Mouse (Mus musculus): ENCODE results near the gene Ctsa.

The Ctsa gene

DNA sequence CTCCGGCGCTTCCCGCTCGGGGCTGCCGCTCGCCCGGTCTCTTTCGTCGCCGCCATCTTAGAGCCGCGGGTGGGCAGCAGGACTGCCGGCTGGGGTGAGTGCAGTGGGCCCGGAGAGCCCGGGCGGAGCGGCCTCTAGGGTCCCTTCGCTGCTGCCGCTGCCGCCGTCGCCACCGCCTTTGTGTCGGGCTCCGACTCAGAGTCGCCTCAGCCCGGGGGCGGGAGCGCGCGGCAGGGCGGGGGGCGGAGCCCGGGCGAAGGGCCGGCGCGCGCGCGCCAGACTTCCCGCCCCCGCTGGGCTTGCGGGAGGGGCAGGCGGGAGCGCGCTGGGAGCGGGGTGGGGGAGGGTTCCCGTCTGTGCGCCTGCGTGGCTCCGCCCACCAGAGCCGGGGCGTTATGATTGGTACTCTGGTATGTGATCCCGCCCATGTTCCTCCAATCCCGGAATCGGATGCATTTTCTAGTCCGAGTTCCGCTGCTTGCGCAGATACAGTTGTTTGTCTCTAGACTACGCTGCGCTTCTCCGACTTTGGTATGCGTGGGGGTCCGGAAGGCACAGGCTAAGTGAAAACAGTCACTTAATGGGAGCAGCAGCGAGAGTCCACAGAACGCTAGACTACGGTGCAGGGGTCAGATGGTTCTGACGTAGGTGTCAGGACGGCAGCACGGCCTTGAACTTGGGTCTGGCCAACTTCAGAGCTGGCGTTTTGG is 47.0 kb downstream of the Ctsa start:
- peak; percentile 97 for DNase-seq

DNA sequence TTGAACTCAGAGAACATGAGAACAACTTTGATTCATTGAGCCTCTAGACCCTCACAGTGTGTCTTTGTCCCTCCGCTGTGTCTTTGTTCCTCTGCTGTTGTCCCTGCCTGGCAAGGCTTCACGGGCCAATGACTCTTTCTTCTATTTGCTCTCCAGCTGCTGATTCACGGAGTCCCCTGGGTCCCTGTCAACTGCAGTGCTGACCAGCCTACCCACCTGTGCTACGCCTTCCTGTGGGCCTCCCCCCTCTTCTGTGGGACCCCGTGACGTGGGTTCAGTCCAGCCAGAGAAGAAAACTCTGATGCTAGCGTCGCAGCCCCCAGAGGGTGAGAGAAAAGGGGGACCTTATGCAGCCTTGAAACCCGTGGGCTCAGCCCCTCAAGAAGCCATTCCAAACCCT is 49.9 kb downstream of the Ctsa start:
- no peak for DNase-seq

DNA sequence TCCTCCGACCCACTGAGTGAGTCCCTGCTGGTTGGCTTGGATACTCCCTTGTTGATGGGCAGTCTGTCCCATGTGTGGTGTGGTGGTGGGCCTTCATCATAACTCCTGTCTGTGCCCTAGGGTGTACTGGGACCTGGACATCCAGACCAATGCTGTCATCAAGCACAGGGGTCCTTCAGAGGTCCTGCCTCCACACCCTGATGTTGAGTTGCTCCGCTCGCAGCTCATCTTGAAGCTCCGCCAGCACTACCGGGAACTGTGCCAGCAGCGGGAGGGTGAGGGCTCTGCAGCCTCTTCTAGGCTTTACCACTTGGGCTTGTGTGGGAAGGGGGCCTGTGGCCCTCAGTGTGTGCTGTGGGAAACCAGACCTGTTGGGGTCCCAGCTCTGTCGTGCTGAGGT is 53.1 kb downstream of the Ctsa start:
- DNase-seq = peak; percentile 89

DNA sequence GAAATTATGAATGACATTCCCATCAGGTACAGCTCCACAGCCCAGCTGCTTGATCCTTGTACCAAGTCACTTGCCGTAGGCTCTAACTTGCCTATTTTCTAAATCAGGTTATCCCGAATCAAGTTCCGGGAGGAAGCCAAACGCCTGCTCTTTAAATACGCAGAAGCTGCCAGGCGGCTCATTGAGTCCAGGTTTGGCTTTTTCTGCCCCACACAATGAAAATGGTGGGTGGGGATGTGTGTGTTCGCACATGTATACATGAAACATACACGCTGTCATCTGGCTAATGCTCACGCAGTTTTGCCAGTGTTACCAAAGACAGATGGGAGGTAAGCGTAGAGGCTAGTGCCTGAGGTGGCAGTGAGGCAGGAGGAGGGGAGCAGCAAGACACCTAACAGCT is 53.9 kb downstream of the Ctsa start:
- no peak for DNase-seq

DNA sequence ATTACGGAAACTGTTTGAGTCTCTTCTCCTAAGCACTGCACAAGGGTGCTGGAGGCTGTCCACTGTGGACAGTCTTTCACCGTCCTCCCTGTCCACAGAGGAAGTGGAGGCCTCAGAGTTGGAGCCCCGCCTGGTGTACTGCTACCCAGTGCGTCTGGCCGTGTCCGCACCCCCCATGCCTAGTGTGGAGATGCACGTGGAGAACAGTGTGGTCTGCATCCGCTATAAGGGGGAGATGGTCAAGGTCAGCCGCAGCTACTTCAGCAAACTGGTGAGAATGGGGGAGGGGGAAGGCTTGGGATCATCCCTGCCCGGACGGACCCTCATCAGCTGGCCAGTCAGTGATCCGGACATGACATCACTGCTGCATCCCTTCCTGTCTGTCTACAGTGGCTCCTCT is 56.3 kb downstream of the Ctsa start:
- no peak for DNase-seq

DNA sequence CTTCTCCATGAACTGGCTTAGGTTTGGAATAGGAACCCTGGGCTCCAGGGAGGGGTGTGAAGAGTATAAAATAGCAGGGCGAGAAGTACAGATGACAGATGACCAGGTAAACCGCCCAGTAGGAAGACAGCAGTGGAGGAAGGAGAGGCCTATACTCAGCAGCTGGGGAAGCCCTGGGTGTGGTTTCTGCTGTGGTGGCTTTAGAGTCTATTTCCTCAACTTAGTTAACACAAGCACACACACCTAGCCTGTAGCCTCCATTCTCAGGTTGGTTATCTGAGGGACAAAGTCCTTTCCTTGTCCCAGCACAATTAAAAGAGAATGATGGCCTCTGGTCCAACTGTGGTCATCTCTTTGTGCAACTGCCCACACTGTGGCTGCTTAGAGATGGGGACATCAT is 57.3 kb downstream of the Ctsa start:
- DNase-seq = no peak

Data from right cerebral cortex, postnatal 4 days (tissue).